Mouse (Mus musculus) heart, adult 18-20 months (tissue): ENCODE data around the gene Syne3. TPM values are rescaled to one million over a fixed set of nuclear protein-coding genes. Genes with fewer than 3 reads are reported as not detected.

Experiments
- DNase-seq, 2 experiments: peaks; one replicate each; pipeline ENCODE4 v3.0.0; 2021 to 2022; ENCODE audit warnings: mixed read lengths in 1 of 2
- total RNA-seq, 2 experiments: library from RNA; stranded (reverse); gene quantifications; 2 replicates each; pipeline ENCODE4 v1.2.3; 2021

The Syne3 gene
- total RNA-seq, 2 experiments from 2014 or later: 7.9 to 8.3 TPM

DNA sequence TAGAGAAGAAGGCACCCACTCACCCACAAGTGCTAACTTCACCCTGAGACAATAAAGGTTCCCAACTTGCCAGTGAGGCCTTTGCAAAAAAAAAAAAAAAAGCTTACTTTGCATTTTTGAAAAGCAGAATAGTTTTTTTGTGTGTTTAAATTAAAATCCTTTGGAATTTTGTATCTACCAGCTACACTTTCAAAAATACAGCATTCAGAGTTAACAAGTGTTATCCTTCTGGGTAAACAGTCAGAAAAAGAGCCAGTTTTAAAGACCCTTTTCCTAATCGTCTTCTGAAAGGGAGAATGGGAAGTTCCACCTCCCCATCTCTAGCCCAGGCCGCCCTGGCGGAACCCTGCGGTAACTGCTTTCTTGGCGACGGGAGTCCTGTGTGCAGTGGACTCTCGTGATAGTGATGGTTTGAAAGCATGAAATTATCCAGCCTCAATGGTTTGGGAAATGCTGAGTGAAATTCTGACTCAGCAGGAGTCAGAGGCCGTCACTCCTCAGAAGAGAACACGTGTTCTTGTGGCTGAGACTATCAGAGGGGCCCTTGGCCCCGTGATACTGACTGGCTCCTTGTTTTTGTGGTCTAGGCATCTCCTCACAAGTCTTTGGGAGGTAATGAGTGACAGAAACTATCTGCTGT lies 16.5 kb upstream of the Syne3 start:
- DNase-seq: no peak

DNA sequence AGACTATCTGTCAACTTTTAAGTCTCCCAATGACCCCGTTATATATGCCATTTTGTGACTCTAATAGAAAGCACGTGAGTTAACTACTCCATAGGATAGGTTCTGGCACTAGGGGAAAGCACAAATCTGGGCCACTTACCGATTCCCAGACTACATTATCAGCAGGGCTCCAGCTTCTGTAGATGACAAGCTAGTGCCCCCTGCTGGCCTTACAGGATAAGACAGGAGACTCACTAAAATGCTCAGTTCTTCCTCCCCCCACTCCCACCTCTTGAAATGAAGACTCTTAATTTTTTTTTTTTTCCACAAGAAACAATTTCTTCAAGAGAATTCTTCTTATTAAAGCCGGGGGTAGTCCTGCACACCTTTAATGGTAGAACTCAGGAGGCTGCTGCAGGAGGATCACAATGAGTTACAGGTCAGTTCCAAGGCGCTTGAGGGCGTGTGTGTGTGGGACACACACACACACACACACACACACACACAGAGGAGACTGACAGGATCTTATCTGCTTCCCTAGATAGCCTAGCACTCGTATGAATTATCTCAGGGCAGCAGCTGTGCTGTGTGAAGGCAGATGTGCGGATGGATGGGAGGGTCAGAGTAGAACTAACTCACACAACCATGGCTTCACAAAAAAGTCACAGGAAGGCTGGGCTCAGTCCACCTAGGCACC lies 15.8 kb upstream of the Syne3 start:
- DNase-seq: peak; percentile 64 to 87

DNA sequence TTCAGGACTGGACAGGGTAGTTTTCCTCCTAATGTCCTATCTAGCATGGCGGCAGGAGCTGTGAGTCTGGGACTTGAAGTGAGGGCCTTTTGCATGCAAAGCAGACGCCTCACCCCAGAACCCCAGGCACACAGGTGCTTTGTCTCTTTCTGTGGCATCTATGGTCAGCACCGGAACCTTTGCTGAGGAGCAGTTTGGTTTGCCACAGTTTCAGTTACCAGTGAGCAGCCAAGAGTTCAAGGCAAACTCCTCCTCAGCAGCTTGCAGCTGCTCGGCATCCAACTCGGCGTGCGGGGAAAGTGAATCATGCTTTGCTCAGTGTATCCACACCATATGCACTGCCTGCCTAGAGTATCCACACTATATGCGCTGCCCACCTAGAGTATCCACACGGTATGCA lies 13.2 kb upstream of the Syne3 start:
- no peak for DNase-seq

DNA sequence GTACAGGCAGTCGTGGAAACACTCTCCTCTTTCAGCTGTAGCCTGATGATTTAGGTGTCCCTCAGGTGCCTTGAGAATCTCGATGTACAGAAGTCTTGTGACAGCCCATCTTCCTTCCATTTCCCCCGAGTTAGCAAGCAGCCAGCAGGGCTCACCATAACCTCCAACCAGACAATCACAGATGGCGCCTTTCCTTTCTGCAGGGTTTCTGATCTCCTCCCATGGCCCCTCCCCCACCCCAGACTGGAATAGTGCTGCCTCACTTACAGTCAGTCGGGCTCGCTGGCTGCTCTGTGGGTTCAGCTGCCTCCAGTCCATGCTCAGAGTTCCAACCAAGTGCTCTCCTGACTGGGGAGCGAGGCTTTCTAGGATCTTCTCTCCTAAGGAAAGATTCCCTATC lies 12.5 kb upstream of the Syne3 start:
- no peak for DNase-seq

DNA sequence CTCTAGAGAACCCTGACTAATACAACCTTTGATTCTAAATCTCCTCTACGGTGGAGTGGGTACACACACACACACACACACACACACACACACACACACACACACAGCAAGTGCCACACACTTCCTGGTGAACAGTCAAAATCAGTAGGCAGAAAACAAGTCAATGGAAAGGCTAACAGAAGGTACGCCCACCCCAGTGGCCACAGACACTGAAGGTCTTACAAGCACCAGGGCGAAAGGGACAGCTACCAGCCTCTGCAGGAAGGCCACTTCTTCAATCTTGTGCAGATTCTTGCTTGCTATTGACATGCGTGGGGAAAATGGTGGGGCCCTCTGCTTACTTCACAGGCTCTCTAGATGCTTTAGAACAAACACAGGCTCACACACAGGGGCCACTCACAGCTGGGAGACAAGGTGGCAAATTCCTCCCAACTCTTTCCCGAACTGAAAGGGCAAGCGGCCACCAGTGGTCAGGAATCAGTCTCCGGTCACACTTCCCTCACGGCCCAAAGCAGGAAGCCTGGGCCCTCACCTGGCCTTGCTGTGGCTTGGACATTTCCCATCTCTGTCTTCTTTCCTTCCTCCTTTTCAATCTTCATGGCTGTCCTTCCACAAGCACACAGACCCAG lies 11.9 kb upstream of the Syne3 start:
- DNase-seq: no peak

DNA sequence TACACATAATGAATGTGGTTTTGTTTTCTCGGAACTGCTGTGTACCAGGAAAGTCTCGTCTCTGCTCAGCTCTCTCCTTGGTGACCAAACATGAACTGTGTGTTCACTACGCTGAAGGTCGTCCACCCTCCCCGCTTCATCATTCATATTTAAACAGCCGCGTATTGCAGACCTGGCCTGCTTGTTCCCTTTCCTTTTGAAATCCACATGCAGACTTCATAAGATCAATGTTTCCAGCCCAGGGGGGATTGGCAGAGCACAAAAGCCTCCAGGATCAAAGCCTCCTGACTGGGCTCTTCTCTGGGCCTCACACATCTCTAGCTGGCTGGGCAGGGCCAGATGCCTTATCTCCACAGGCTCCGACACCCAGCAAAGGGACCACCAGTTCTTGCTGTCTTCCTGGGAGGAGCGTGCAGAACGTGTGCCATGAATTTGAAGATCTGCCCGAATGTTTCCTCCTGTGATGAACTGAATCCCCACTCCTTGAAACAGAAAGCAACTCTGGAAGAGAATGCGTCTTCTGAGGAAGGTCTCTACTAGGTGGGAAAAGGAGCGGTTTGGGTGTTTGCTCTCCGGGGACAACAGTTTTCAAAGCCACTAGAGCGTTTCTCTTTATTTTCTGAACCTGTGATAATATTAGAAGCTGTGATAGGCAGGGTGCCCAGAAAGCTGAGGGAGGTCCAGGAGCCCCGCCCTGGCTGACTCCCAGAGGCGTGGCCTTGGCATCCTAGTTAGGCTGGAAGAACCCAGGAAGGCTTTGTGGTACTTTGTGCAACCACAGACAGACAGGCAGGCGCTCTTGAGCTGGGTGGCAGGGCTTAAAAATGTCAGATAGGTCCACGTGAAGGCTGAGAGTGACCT lies 10.0 kb upstream of the Syne3 start:
- DNase-seq: peak; percentile 86 to 90

DNA sequence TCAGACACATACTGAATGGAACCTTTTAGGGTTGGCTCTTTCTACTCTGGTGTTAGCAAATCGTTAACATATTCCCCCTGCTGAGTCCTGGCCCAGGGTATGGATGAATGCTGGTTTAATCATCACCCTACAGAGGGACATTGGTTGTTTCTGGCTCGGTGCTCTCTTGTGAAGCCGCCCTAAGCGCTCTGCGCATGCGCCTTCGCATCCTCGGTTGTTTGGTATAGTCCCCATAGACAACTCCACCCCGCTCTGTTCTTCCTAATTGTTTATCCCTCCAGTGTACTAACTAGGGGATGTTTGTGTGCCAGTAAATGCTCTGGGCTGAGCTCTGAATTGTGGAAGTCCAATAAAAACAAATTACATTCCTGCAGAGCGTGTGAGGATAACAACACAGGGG lies 7.0 kb upstream of the Syne3 start:
- DNase-seq: no peak

DNA sequence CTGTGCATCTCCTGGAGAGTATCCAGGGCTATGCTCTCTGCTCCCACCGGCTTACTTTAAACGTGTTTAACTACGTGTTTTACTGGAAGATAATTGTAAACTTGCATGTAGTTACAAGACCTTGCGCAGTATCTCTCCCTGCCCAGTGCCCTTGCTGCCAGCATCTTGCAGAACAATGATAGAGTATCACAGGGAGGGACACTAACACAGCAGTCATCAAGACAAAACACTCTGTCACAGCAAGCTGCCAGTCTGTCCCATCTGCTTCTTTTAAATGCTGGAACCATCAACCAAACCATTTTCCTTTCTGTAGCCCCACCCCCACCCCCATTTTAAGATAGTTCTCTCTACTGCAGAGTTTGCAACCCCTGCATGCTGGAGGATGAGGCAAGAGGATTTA lies 6.6 kb upstream of the Syne3 start:
- DNase-seq: no peak

DNA sequence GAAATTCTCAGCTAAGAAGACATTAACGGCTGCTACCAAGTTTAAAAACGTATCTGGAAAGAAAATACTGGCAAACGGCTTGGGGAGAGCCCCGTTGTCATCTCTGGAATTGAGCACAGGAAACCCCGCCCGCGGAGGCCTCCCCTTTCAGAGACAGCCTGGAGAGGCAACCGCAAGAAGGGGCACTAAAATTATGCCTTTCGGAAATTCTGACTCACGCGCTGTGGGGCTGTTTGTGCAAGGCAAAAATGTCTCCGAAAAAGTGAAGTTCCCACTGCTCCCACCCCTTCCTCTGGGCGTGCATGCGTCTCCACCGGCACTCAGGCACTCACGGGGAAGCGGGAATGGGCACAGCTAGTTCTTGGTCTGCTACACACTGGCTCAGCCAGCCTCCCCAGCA lies 3.5 kb upstream of the Syne3 start:
- peak; percentile 84 to 94 for DNase-seq

DNA sequence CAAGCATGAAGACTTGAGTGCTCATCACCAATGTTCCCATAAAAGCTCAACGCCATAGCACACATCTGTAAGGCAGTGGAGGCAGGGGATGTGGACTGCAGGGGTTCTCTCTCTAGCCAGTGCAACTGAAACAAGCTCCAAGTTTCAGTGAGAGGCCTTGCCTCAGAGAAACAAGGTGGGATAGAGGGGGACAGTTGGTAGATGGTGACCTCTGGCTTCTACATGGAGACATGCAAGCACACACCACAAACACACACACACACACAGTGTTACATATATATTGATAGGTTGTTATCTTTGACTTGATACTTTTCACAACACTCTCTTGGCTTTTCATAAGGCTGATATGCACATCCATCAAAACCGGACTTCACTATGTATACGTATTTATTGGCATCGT lies 2.7 kb upstream of the Syne3 start:
- DNase-seq: no peak

DNA sequence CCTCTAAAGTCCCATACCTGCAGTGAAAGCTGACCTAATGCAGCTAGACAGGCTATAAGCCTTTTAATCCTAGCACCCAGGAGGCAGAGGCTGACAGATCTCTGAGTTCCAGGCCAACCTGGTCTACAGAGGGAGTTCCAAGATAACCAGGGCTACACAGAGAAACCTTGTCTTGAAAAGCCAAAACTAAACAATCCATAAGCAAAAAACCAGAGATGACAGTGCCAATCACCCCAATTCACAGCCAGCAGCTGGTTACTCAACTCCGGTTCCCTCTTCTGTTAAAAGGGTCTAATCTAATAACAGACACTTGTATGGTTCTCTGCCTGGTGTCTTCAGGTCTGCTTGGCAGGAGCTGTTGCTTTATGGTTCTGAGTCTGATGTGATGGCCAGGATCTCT lies 2.0 kb upstream of the Syne3 start:
- no peak for DNase-seq

DNA sequence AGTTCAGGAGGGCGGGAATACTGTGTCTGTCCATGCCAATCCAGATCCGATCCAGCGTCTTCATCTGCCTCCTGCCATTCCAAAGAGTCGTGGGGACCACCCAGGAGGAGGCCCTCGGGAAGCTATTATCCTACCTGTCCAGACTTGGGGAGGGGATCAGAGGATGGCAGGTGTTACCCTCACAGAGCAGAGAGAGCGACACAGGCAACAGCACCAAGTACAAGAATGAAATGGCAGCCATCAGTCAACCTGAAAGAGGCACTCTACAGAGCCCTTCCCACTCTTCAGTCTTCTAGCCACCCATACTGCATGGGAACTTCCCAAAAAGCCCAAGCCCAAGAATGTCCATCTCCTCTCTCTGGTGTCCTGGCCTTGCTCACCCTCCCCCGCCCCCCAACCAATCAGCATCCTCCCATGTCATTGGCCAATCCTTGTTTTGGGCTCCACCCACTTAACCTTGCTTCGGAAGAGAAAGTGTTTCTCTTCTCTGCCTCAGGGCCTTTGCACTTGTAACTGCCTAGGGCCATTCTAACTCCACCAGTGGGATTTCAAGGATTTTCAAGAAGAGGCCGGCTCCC lies 693 bp upstream of the Syne3 start:
- DNase-seq: no peak

DNA sequence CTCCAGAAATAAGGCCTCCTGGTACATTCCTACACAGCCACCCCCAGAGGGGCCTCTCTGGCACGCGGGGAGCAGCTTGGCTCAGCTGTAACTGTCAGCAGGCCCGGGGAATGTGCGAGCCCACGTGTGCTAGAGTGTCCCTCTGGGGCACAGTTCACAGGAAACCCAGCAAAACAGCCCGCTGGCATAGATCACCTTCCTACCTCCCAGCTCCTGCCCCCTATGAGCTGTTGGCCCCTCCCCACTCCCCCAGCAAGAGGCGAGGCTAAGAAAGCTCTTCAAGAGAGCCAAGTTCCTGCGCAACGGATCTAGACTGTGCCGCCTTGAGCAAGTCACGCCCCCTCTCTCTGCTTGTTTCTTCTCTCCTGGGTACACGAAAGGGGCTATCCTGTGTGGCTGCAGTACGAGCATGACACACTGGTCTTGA lies 844 bp downstream of the Syne3 start:
- peak; percentile 59 to 80 for DNase-seq

DNA sequence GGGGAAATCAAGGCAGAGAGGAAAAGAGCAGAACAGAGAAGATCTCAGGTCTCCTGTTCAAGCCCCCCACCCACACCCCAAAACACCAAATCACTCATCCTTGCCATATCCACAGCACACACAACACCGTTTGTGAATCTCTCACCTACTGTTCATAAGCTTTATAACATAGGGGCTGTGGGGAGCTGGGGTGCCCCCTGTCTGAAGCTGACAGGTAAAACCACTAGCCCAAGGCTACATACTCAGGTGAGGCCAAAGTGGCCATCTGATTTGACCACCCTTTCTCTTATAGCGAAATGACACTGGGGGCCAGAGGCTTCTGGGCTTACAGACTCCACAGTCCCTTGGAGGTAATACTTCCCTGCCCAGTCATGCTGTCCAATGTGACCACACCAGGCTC lies 1.5 kb downstream of the Syne3 start:
- DNase-seq: no peak

DNA sequence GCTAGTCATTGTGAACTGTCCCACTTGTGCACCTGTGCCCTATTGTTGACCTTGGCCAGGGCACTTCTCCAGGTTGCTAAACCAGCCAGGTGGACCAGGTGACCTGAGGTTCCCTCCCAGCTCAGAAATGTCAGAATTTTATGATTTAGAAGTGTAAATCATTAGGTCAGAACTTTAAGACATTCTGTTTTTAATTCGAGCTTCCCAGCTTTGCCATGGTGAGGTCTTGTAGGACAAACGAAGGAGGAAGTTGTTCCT lies 4.0 kb downstream of the Syne3 start:
- DNase-seq: no peak

DNA sequence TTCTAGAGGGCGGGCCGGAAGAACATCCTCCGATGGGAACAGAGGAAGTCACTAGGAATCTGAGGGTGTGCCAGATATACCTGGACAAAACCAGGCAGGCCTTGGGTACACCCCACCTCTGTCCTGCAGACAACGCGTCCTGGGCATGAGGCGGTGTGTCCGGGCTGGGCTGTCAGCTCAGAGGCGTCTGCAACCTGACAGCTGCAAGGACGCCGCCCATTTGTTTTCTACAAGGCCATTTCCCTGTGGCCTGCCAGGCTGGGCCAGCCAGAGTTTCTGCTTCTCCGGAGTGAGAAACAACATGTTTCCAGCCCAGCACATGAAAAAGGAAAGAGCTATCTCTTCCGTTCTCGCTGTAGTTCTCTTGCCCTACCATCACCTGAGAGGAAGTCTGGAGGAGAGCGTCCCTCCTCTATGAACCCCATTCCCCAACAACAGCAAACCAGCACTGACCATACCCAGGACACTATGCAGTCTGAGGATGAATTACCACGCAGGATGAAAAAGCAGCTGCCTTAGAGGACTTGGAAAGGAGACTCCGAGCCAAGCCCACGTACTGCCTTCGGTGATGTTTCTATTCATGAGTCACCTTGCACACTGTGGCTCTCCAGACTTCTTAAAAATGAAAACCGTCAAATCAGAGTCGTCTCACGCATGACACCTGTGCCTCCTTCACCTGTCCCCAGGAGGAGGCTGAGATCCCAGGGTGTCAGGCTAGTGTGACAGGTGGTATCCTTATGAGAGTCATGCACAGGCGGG lies 4.5 kb downstream of the Syne3 start:
- DNase-seq: peak in 1 of 2 experiments; percentile 49

DNA sequence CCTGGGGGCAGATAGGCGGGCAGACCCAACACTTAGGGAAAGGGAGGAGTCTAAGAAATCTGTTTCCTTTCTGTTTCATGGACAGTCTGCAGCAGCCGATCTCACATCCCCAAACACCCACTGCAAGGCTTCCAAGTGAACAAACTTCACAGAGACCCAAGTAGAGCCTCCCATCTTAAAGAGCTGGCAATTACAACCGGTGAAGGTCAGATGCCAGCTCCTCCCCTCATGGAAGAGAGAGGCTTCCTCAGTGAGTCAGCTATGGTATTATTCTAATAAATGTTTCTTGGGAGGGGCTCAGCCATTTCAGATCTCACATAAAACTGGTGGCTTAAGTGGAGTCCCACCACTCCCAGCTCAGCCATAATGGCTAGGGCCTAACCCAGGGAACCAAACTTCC lies 5.9 kb downstream of the Syne3 start:
- no peak for DNase-seq

DNA sequence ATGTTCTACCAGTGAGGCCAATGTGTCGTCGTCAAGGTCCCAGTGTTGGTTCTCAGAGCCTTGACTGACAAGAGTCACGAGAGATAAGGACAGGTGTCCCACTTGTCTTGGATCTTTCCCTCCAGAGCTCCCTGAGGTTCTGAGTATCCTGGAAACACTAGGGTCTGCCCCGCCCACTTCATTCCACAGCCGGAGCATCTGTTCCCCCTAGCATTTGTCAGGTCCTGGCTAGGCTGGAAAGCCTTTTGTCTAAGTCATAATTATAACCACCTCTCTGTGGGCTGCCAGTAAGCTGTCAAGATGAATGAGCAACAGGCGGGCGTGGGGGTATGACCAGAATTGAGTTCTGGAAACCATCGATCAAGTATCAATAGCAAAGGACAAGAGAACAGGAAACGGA lies 6.5 kb downstream of the Syne3 start:
- DNase-seq: no peak

DNA sequence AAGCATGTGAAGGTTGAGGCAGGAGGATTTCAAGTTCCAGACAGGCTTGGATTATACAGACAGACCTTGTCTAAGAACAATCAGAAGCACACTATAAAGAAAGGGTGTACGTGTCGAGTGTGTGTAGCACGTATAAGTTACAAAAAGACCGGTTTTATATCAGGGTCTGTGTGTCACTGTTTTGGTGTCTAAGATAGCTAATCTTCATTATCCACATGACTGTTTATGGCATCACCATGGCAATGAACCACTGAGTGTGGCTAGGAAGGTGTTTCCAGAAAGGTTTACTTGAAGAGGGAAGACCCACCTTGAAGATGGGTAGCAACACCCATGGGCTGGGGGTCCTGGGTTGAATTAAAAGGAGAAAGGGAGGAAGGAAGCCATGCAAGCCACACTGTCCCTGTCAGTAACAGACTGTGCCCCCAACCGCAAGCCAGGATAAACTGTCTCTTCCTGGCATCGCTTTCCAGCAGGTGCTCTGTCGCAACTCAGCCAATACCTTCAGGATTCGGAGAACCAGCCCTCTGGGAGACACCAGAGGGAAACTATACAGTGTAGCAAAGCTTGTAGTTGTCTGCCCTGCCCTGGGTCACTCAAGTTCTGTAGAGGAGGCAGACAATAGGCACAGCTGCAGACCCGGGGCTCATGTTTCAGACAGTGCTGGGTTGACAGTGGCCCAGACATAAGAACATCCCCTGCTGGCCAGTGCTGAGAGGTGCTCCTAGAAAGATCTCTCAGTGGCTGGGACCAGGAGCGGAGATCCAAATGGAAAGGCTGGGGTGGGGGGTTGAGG lies 7.1 kb downstream of the Syne3 start:
- DNase-seq: no peak

DNA sequence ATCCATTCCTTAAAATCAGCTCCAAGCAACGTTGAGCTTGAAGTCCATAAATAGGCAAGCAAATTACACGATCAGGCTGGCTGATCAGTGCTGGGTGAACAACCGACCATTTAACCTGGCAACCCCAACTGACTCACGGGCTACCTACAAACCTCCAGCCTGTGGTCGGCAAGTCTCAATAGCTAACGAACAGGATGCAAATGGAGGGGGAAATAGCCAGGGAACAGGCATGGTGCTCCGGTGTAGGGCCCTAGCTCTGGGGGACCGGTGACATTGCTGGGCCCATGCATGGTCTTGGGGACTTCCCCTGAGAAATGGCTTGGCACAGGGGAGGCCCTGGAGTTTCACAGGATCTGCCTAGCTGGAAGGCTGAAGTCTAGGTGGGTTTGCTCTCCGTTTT lies 8.3 kb downstream of the Syne3 start:
- no peak for DNase-seq
